In the genomic region with DNA sequence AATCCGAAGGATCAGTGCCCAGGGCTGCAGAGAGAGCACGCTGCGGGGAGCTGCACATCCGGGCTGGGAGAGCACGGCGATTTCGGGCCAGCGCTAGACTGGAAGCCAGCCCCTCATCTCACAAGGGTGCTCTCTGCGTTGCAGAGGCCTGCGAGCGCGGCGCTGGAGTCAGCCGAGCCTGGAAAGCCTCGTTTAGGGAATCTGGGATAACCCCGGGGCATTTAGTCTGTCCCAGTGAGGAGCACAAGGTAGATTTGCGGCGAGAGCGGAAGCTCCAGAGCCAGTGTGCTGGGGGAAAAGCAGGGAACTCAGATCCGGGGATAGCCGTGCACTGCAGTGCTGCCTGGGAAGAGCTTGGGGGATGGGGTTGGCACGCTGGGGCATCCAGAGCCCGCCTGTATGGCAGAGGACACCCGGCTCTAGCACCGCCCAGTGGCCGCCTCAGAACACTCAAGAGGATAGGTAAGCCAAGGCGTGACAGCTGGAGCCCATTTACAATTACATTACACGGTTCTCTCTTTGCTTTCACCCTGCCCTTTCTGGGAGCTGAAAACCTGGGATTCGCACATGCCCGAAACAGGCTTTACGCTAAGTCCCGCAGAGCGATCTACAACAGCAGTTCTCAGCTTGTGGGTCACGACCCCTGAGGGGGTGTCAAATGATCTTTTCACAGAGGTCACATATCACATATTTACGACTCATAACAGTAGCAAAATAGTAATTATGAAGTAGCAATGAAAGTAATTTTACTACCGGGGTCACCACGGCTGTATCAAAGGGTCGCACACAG, we compare ENCODE assay signal across 8 mouse cellular contexts.
A peak's percentile ranks its signal among the peaks of the same experiment; 100 is the strongest.
DNase-seq lines count a peak whose midpoint lies in the region; ATAC-seq and TF ChIP-seq lines count a peak whose summit lies in the region.

No protein-coding gene starts in this region.

- peak; percentile 87 for ATAC-seq in hindbrain, embryonic 11.5 days (ENCODE audit: low FRiP score)
- ATAC-seq in neural tube, embryonic 15.5 days (ENCODE audit: low FRiP score), result peak; percentile 91

- in situ Hi-C loops in ES-E14 (cut with MboI; ENCODE audit: low sequenced_read_pairs in 2 of 2, unreplicated experiment in 2 of 2), result no loop called here

- no peak overlapping the region for H3K27ac ChIP-seq in ES-E14 (ENCODE audit: insufficient read depth, low read depth, low read length, poor library complexity, severe bottlenecking)
- H3K27ac ChIP-seq in hindbrain, embryonic 11.5 days (ENCODE audit: low read depth, low read length), result peak overlapping the region; percentile 49
- peak overlapping the region; percentile 81 for H3K27ac ChIP-seq in neural tube, embryonic 15.5 days (replicated peaks)

- DNase-seq in ES-E14 (ENCODE audit: low read depth, low spot score), result peak; percentile 37
- peak; percentile 79 for DNase-seq in cerebellum, adult 8-10 months
- peak; percentile 70 to 88 for DNase-seq in frontal cortex, adult 2 months (ENCODE audit: extremely low spot score in 1 of 2, low spot score in 1 of 2)
- DNase-seq in hindbrain, embryonic 11.5 days (ENCODE audit: low spot score), result peak; percentile 83
- peak; percentile 76 to 82 for DNase-seq in layer of hippocampus, adult 8-10 months (ENCODE audit: low spot score in 2 of 2)
- peak; percentile 53 to 58 for DNase-seq in lung, adult 18-20 months
- DNase-seq in thymus, postnatal 10 days (ENCODE audit: low spot score in 2 of 2), result peak; percentile 44 to 61

- H3K27me3 ChIP-seq in hindbrain, embryonic 11.5 days (ENCODE audit: control insufficient read depth, insufficient read depth, low read length), result peaks cover 13% of the 10 kb centered on the region
- H3K27me3 ChIP-seq in neural tube, embryonic 15.5 days (replicated peaks), result peaks cover 19% of the 10 kb centered on the region

- WGBS in hindbrain, embryonic 11.5 days, result 5% methylated on average over 38 of the region's 38 CpGs
- WGBS in neural tube, embryonic 15.5 days, result 6% methylated on average over 38 of the region's 38 CpGs

- H3K36me3 ChIP-seq in ES-E14 (ENCODE audit: control insufficient read depth, insufficient read depth, low read length, poor library complexity, severe bottlenecking), result no peaks in the 10 kb centered on the region
- H3K36me3 ChIP-seq in hindbrain, embryonic 11.5 days (ENCODE audit: control insufficient read depth, insufficient read depth, low read length), result no peaks in the 10 kb centered on the region
- H3K36me3 ChIP-seq in neural tube, embryonic 15.5 days, result no peaks in the 10 kb centered on the region

- peak overlapping the region; percentile 83 for H3K4me2 ChIP-seq in hindbrain, embryonic 11.5 days (replicated peaks; ENCODE audit: low read depth, low read length)
- peak overlapping the region; percentile 98 for H3K4me2 ChIP-seq in neural tube, embryonic 15.5 days

- H3K4me1 ChIP-seq in ES-E14 (ENCODE audit: control insufficient read depth in 2 of 2, insufficient read depth in 2 of 2, low read length in 2 of 2, poor library complexity in 1 of 2), result peaks cover 0 to 4% of the 10 kb centered on the region in 2 experiments; a peak in 1 of 4 replicates
- peaks cover 14% of the 10 kb centered on the region; the same call in 1 of the 2 replicates for H3K4me1 ChIP-seq in hindbrain, embryonic 11.5 days (replicated peaks; ENCODE audit: control insufficient read depth, insufficient read depth, low read length)
- peaks cover 28% of the 10 kb centered on the region for H3K4me1 ChIP-seq in neural tube, embryonic 15.5 days

- peak overlapping the region; percentile 47 to 75 for H3K4me3 ChIP-seq in ES-E14 (ENCODE audit: insufficient read depth in 1 of 2, low read depth in 1 of 2, low read length in 2 of 2, poor library complexity in 1 of 2, severe bottlenecking in 1 of 2)
- H3K4me3 ChIP-seq in hindbrain, embryonic 11.5 days (ENCODE audit: low read depth, low read length), result peak overlapping the region; percentile 43
- H3K4me3 ChIP-seq in neural tube, embryonic 15.5 days (replicated peaks), result peak overlapping the region; percentile 45

- no peaks in the 10 kb centered on the region for H3K9me3 ChIP-seq in ES-E14 (ENCODE audit: control insufficient read depth, insufficient read depth, low read depth, low read length)
- H3K9me3 ChIP-seq in hindbrain, embryonic 11.5 days (ENCODE audit: control insufficient read depth, low read length), result no peaks in the 10 kb centered on the region
- H3K9me3 ChIP-seq in neural tube, embryonic 15.5 days (replicated peaks), result no peaks in the 10 kb centered on the region

- H3K9ac ChIP-seq in ES-E14 (ENCODE audit: insufficient read depth, low read depth, low read length, poor library complexity, severe bottlenecking), result peak overlapping the region; percentile 13
- peak overlapping the region; percentile 59 for H3K9ac ChIP-seq in hindbrain, embryonic 11.5 days (ENCODE audit: low read depth, low read length)
- peak overlapping the region; percentile 62 for H3K9ac ChIP-seq in neural tube, embryonic 15.5 days (replicated peaks)

TF ChIP-seq in ES-E14, 5 proteins besides CTCF, POLR2A, EP300 and RAD21:
- no peak; the same call in 1 of the 2 replicates for TF ChIP-seq ZC3H11A (IDR thresholded peaks at IDR 0.05; ENCODE audit: borderline replicate concordance, low read depth, low read length)
- TF ChIP-seq HCFC1 (IDR thresholded peaks at IDR 0.05; ENCODE audit: borderline replicate concordance, insufficient read depth, low read length), result no peak
- no peak for TF ChIP-seq MAFK (IDR thresholded peaks at IDR 0.05; ENCODE audit: insufficient read depth, low read depth, low read length)
- no peak for TF ChIP-seq ZNF384 (IDR thresholded peaks at IDR 0.05; ENCODE audit: low read depth, low read length)
- no peak for TF ChIP-seq CHD2 (IDR thresholded peaks at IDR 0.05; ENCODE audit: low read depth, low read length)
